Mouse (Mus musculus) forebrain, postnatal 0 days (tissue): ENCODE measurements around the gene Tubg2. TPM values are rescaled to one million over a fixed set of nuclear protein-coding genes. Genes with fewer than 3 reads are reported as not detected.
"Not testable (repeated sequence)": the region's sequence is repeated elsewhere in the genome, so short reads cannot be mapped to it uniquely, and the experiment has no call there.

Source experiments
- ATAC-seq: fragments of 200-750 bp; cut with Nextera tagmentation; 2 replicates; pipeline ENCODE4 v1.8.0; 2017; ENCODE audit warnings: mild to moderate bottlenecking, moderate library complexity
- DNase-seq: peaks from one replicate; pipeline ENCODE4 v3.0.0-alpha.2; 2015
- H3K27ac ChIP-seq: fragments of 300-500 bp; sonication (generic); 2 replicates; pipeline ENCODE4 v1.5.1; 2014; ENCODE audit warnings: low read depth, mild to moderate bottlenecking, antibody characterized with exemption, low read length, moderate library complexity, mixed read lengths
- H3K27me3 ChIP-seq: fragments of 300-500 bp; sonication (generic); 2 replicates; pipeline ENCODE4 v1.6.1; 2014; ENCODE audit warnings: mild to moderate bottlenecking, low read length, mixed read lengths; ENCODE audit not compliant: insufficient read depth
- H3K36me3 ChIP-seq: fragments of 300-500 bp; sonication (generic); 2 replicates; pipeline ENCODE4 v1.6.1; 2014; ENCODE audit warnings: mild to moderate bottlenecking, moderate library complexity; ENCODE audit not compliant: insufficient read depth
- H3K4me1 ChIP-seq: fragments of 300-500 bp; sonication (generic); 2 replicates; pipeline ENCODE4 v1.6.1; 2014; ENCODE audit warnings: antibody characterized with exemption; ENCODE audit not compliant: insufficient read depth
- H3K4me2 ChIP-seq: fragments of 300-500 bp; sonication (generic); 2 replicates; pipeline ENCODE4 v1.6.1; 2014; ENCODE audit warnings: low read depth, mild to moderate bottlenecking, moderate library complexity
- H3K4me3 ChIP-seq: fragments of 300-500 bp; sonication (generic); 2 replicates; pipeline ENCODE4 v1.5.1; 2014; ENCODE audit warnings: low read depth, low read length, mixed read lengths
- H3K9ac ChIP-seq: fragments of 300-500 bp; sonication (generic); 2 replicates; pipeline ENCODE4 v1.6.1; 2014; ENCODE audit warnings: mild to moderate bottlenecking
- H3K9me3 ChIP-seq: fragments of 300-500 bp; sonication (generic); 2 replicates; pipeline ENCODE4 v1.6.1; 2016; ENCODE audit warnings: low read length
- CTCF ChIP-seq: sonication (generic); IDR thresholded peaks from 2 replicates; pipeline ENCODE4 v1.5.1; 2016; ENCODE audit warnings: antibody characterized with exemption, control low read depth, low read depth
- WGBS: fragments of 180-500 bp; shearing (Covaris S2); extraction: QIAGEN DNeasy Blood & Tissue Kit; methylation state at CpG from one replicate; pipeline ENCODE4 v1.1.7; 2014; 5-methylcytosine and 5-hydroxymethylcytosine counted together
- polyA plus RNA-seq: library from polyadenylated mRNA; unstranded; fragments of >200 nt; fragmentation: Nextera tagmentation; extraction: Ambion mirVana; gene quantifications from 2 replicates; pipeline ENCODE4 v1.2.1, GENCODE M21; 2015
- total RNA-seq: library from RNA; depleted of rRNA; stranded (reverse); fragments of >200 nt; gene quantifications from 2 replicates; pipeline ENCODE4 v1.2.3, GENCODE M21; 2014

The Tubg2 gene
- total and polyA plus RNA-seq, 2 experiments from 2014 or later, result 28.6 to 69.7 TPM

DNA sequence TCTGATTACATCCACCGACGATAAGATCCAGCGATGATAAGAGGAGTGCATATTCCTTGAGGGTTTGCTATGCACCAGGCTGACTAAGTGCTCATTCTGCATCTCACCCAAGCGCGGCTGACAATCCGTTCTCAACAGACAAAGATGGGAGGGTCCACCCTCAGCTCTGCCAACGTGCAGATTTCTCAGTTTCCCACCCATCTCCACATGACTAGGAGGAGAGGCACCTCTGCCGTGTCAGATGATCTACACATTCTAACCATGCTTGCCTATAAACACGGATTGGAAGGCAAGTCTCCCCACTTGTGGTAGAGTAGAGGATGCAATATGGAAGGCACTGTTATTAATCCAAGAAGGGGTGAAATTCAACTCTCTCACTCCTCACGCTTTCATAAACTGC lies 7.0 kb upstream of the Tubg2 start:
- Histone ChIP-seq H3K27ac (no peak overlapping the region), H3K4me1 (peaks cover 2% of the 10 kb centered on the region; the same call in 1 of the 2 replicates), H3K27me3 (no peaks in the 10 kb centered on the region), H3K4me3 (no peak overlapping the region), H3K4me2 (no peak overlapping the region), H3K36me3 (no peaks in the 10 kb centered on the region), H3K9me3 (no peaks in the 10 kb centered on the region), H3K9ac (no peak overlapping the region)
- no peak for ATAC-seq
- 71% methylated on average over 10 of the region's 10 CpGs for whole genome bisulfite sequencing
- DNase-seq, result no peak
- no peak for TF ChIP-seq CTCF

DNA sequence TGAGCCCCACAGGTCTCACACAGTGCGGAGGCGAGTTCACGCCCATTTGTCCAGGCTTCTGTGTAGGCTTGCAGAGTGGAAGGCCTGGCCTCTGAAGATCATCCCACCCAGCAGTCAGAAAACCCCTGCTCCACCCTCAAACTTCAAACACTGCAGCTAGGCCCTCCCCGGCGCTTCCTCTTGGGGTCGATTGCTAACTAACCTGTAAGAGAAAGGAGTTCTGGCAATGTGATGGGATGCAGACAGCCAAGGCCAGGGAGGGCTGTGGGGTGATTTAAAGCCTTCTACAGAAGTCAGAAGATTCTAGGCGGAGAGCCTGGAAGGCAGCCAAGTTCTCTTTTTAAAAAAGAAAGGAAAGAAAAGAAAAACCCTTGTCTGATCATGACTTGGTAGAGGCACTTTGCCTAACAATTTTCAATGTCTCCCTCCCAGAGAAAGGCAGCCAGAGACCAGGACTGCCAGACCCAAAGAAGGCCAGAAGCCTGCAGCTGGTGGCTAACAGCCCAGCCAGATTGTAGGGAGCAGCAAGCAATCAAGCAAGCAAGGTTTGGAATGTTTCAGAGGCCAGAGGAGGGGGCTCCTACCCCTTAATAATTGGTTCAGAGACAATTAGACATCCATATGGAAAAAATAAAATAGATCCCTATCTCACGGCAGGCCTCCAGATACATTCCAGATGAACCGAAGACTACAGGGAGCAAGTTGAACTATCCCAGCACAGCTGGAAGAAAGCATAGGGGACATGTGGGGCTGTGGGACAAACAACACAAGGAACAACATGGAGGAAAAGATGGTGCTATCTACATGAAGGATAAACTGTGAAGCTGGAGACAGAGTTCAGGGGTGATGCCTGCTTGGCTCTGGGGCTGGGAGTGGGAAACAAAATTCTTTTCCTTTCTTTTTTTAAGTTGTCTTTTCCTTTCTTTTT lies 6.3 kb upstream of the Tubg2 start:
- no peak overlapping the region for H3K4me2 ChIP-seq
- H3K4me1 ChIP-seq, result peaks cover 2% of the 10 kb centered on the region; the same call in 1 of the 2 replicates
- H3K27me3 ChIP-seq, result no peaks in the 10 kb centered on the region
- no peaks in the 10 kb centered on the region for H3K9me3 ChIP-seq
- DNase-seq (no peak), ATAC-seq (no peak)
- H3K36me3 ChIP-seq, result no peaks in the 10 kb centered on the region
- no peak overlapping the region for H3K27ac ChIP-seq
- no peak overlapping the region for H3K9ac ChIP-seq
- no peak overlapping the region for H3K4me3 ChIP-seq
- WGBS, result 38% methylated on average over 9 of the region's 9 CpGs
- no peak for TF ChIP-seq CTCF

DNA sequence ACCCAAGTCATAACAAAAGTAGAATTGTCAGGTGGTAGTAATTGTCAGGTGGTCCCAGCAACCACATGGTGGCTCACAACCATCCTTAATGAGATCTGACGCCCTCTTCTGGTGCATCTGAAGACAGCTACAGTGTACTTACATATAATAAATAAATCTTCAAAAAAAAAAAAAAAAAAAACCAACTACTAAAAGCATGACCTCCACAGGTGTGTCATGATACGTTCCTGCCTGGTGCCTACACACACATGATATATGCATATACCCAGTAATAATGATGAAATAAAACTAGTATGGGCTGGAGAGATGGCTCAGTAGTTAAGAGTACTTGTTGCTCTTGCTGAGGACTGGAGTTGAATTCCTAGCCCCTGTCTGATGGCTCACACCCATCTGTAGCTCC lies 4.6 kb upstream of the Tubg2 start:
- ATAC-seq, result no peak
- H3K4me2 ChIP-seq, result no peak overlapping the region
- H3K27ac ChIP-seq, result no peak overlapping the region
- DNase-seq, result no peak
- H3K4me3 ChIP-seq, result no peak overlapping the region
- no peaks in the 10 kb centered on the region for H3K36me3 ChIP-seq
- H3K9me3 ChIP-seq, result no peaks in the 10 kb centered on the region
- 47% methylated on average over 2 of the region's 2 CpGs for WGBS
- no peak for TF ChIP-seq CTCF
- no peaks in the 10 kb centered on the region for H3K4me1 ChIP-seq
- H3K27me3 ChIP-seq, result no peaks in the 10 kb centered on the region
- no peak overlapping the region for H3K9ac ChIP-seq

DNA sequence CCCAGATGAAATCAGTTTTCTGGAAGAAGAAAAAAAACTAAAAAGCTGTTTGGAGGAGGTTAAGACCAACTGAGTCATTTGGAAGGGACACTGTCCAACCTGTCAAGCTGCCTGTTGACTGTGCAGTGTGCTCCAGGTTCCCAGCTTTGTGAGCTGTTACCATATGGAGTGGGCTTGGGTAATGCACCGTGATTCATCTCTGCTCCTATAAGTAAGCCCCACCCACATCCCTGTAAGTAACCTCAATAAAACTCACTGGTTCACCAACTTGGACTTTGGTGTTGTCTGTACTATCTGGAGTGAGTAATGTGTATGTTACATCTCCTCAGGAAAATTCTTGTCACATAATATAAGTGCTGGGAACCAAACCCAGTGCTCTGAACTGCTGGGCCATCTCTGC lies 2.9 kb upstream of the Tubg2 start:
- Histone ChIP-seq H3K27ac (no peak overlapping the region), H3K4me3 (no peak overlapping the region), H3K36me3 (no peaks in the 10 kb centered on the region), H3K27me3 (no peaks in the 10 kb centered on the region), H3K9me3 (no peaks in the 10 kb centered on the region), H3K9ac (no peak overlapping the region), H3K4me1 (no peaks in the 10 kb centered on the region), H3K4me2 (no peak overlapping the region)
- no peak for ATAC-seq
- no peak for DNase-seq
- TF ChIP-seq CTCF, result no peak
- 94% methylated on average over 1 of the region's 1 CpGs for WGBS

DNA sequence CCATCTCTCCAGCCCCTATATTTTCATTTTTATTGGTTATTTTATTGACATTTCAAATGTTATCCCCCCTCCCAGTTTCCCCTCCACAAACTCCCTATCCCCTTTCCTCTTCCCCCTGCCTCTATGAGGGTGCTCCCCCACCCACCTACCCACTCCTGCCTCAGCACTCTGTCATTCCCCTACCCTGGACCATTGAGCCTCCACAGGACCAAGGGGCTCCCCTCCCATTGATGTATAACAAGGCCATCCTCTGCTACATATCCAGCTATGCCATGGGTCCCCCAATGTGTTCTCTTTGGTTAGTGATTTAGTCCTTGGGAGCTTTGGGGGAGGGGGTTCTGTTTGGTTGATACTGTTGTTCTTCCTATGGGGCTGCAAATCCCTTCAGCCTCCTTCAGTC lies 1.1 kb upstream of the Tubg2 start:
- H3K4me3 ChIP-seq, result no peak overlapping the region
- ATAC-seq (no peak), DNase-seq (no peak)
- no peak for TF ChIP-seq CTCF
- no peak overlapping the region for H3K27ac ChIP-seq
- no peaks in the 10 kb centered on the region for H3K4me1 ChIP-seq
- H3K9ac ChIP-seq, result no peak overlapping the region
- H3K27me3 ChIP-seq, result no peaks in the 10 kb centered on the region
- no peaks in the 10 kb centered on the region for H3K9me3 ChIP-seq
- H3K36me3 ChIP-seq, result no peaks in the 10 kb centered on the region
- no peak overlapping the region for H3K4me2 ChIP-seq

DNA sequence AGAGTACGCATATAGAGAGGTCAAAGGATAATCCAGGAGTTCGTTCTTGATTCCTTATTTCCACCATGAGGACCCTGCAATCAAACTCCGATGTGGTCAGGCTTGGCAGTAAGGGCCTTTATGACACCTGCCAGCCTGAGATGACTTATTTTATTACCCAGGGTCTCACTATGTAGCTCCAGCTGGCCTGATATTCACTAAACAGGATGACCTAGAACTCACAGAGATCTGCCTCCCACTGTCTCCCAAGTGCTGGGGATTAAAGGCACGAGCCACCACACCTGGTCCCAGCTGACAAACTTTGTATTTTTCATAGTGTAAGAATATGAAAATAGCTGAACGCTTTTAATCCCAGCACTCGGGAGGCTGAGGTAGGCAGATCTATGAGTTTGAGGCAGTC lies 556 bp upstream of the Tubg2 start:
- H3K27me3 ChIP-seq, result no peaks in the 10 kb centered on the region
- no peaks in the 10 kb centered on the region for H3K36me3 ChIP-seq
- no peaks in the 10 kb centered on the region for H3K9me3 ChIP-seq
- H3K4me3 ChIP-seq, result no peak overlapping the region
- H3K27ac ChIP-seq, result no peak overlapping the region
- peak overlapping the region; percentile 84 for H3K4me2 ChIP-seq
- TF ChIP-seq CTCF, result no peak
- DNase-seq (no peak), ATAC-seq (no peak)
- WGBS, result 71% methylated on average over 6 of the region's 6 CpGs
- H3K4me1 ChIP-seq, result no peaks in the 10 kb centered on the region
- no peak overlapping the region for H3K9ac ChIP-seq

DNA sequence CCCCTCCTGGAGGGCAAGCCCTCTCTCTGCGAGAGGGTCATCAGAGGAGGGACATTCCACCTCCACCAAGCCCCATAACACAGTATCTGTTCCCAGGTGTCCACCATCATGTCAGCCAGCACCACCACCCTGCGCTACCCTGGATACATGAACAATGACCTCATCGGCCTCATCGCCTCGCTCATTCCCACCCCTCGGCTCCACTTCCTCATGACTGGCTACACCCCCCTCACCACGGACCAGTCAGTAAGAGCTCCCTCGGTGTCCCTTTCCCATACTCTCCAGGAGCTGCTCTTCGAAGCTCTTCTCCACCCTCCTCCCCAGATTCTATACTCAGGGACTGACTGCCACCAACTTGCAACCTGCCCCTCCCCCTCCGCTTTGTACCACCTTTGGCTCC lies 4.4 kb downstream of the Tubg2 start:
- not testable (repeated sequence) for H3K36me3 ChIP-seq, H3K27ac ChIP-seq, H3K9ac ChIP-seq, H3K4me3 ChIP-seq, ATAC-seq, DNase-seq, H3K4me1 ChIP-seq, H3K9me3 ChIP-seq, H3K4me2 ChIP-seq
- WGBS, result 79% methylated on average over 8 of the region's 10 CpGs
- peaks cover 13% of the 10 kb centered on the region; the same call in 1 of the 2 replicates for H3K27me3 ChIP-seq

DNA sequence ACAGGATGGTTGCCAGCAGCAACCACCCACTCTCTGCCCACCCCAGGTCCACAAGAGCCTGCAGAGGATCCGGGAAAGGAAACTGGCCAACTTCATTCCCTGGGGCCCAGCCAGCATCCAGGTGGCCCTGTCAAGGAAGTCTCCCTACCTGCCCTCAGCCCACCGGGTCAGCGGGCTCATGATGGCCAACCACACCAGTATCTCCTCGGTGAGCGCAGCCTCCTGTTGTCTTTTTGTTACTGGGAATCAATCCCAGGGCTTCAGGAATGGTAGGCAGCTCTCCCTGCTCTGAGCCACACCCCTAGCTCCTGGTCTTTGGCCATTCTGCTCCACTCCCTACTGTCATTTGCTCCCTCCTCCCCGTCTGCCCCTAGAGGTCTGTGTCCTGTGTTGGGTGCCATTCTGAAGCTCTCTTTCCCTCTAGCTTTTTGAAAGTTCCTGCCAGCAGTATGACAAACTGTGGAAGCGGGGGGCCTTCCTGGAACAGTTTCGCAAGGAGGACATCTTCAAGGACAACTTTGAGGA lies 5.3 kb downstream of the Tubg2 start:
- not testable (repeated sequence) for H3K4me3 ChIP-seq, ATAC-seq, H3K27ac ChIP-seq, H3K36me3 ChIP-seq, H3K9me3 ChIP-seq, H3K9ac ChIP-seq, DNase-seq, H3K4me1 ChIP-seq, H3K4me2 ChIP-seq
- WGBS, result 69% methylated on average over 7 of the region's 8 CpGs
- H3K27me3 ChIP-seq, result peaks cover 21% of the 10 kb centered on the region
